Mouse (Mus musculus) kidney, embryonic 14.5 days (tissue): ENCODE measurements around the gene Aldh1a3. TPM values are rescaled to one million over a fixed set of nuclear protein-coding genes. Genes with fewer than 3 reads are reported as not detected.
A peak's percentile ranks its signal among the peaks of the same experiment; 100 is the strongest.

ENCODE experiments used
- ATAC-seq: fragments of 200-750 bp; cut with Nextera tagmentation; 2 replicates; pipeline ENCODE4 v1.8.0; 2017; ENCODE audit warnings: moderate number of reproducible peaks, mild to moderate bottlenecking, moderate TSS enrichment, moderate library complexity; ENCODE audit not compliant: low FRiP score, low TSS enrichment
- H3K27ac ChIP-seq: fragments of 300-500 bp; sonication (generic); 2 replicates; pipeline ENCODE4 v1.5.1; 2014; ENCODE audit warnings: low read depth, mild to moderate bottlenecking, low read length, moderate library complexity, mixed read lengths
- H3K27me3 ChIP-seq: fragments of 300-500 bp; sonication (generic); 2 replicates; pipeline ENCODE4 v1.6.1; 2014; ENCODE audit warnings: mild to moderate bottlenecking, low read length; ENCODE audit not compliant: control insufficient read depth, insufficient read depth
- H3K36me3 ChIP-seq: fragments of 300-500 bp; sonication (generic); 2 replicates; pipeline ENCODE4 v1.6.1; 2014; ENCODE audit warnings: low read length, mixed read lengths; ENCODE audit not compliant: control insufficient read depth, insufficient read depth
- H3K4me1 ChIP-seq: fragments of 300-500 bp; sonication (generic); 2 replicates; pipeline ENCODE4 v1.6.1; 2014; ENCODE audit warnings: low read length, mixed read lengths; ENCODE audit not compliant: control insufficient read depth, insufficient read depth
- H3K4me2 ChIP-seq: fragments of 300-500 bp; sonication (generic); replicated peaks from 2 replicates; pipeline ENCODE4 v1.6.1; 2014; ENCODE audit warnings: low read depth, mild to moderate bottlenecking, low read length
- H3K4me3 ChIP-seq: fragments of 300-500 bp; sonication (generic); 2 replicates; pipeline ENCODE4 v1.5.1; 2014; ENCODE audit warnings: mild to moderate bottlenecking, low read length
- H3K9ac ChIP-seq: fragments of 300-500 bp; sonication (generic); 2 replicates; pipeline ENCODE4 v1.6.1; 2014; ENCODE audit warnings: low read depth, mild to moderate bottlenecking, low read length, moderate library complexity
- H3K9me3 ChIP-seq: fragments of 300-500 bp; sonication (generic); 2 replicates; pipeline ENCODE4 v1.6.1; 2016; ENCODE audit warnings: low read length; ENCODE audit not compliant: control insufficient read depth
- WGBS: fragments of 180-500 bp; shearing (Covaris S2); extraction: QIAGEN DNeasy Blood & Tissue Kit; methylation state at CpG from one replicate; pipeline ENCODE4 v1.1.7; 2014; 5-methylcytosine and 5-hydroxymethylcytosine counted together
- polyA plus RNA-seq: library from polyadenylated mRNA; unstranded; fragments of >200 nt; fragmentation: Nextera tagmentation; extraction: Ambion mirVana; gene quantifications from 2 replicates; pipeline ENCODE4 v1.2.1, GENCODE M21; 2014

Aldh1a3 gene
- polyA plus RNA-seq, 1 experiment from 2014 or later: 41.7 TPM

DNA sequence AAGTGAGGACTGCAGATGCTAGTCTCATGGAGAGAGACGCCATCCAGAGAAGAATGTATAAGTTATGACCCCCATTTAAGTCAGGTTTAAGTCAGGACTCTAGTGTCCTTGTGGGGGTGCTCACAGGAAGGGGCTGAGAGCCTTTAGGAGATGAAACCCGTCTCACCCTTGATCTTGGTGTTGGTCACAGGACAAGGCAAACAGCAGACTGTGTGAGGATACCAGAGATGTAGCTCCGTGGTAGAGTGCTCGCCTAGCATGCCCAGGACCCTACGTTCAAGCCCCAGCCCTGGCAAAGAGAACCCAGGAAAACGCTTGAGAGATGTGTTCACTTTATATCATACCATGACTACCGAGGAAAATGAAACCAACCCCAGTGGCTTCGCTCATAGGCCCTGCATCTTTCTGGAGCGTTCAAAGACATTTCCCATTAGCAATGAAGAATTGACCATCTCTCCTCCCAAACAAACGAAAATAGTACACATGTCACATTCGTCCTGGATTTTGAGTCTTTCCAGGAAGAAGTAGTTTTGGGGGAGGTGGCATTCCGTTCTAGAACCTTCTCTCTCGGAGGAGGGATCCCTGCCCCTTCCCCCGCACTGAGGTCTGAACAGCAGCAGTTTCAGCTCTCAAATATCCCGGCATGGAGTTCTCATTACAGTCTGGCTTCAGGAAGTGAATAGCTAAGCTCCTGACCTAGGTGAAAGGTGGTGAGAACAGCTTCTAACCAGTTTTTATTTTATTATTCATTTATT is 21.6 kb upstream of the Aldh1a3 start:
- Histone ChIP-seq H3K36me3 (no peaks in the 10 kb centered on the region), H3K9me3 (no peaks in the 10 kb centered on the region), H3K4me2 (no peak overlapping the region), H3K4me1 (peaks cover 17% of the 10 kb centered on the region), H3K27ac (no peak overlapping the region), H3K27me3 (no peaks in the 10 kb centered on the region), H3K4me3 (no peak overlapping the region), H3K9ac (no peak overlapping the region)
- 60% methylated on average over 15 of the region's 15 CpGs for WGBS
- ATAC-seq: no peak

- Histone ChIP-seq H3K9ac (no peak overlapping the region), H3K27me3 (no peaks in the 10 kb centered on the region), H3K4me2 (no peak overlapping the region), H3K4me3 (no peak overlapping the region), H3K9me3 (no peaks in the 10 kb centered on the region), H3K27ac (no peak overlapping the region), H3K4me1 (peaks cover 18% of the 10 kb centered on the region), H3K36me3 (no peaks in the 10 kb centered on the region)
- WGBS: 49% methylated on average over 10 of the region's 10 CpGs
- ATAC-seq: no peak
Measured at GRCm38 (mm10) chr7:66448304-66448703, 21.0 kb upstream of the Aldh1a3 start.

DNA sequence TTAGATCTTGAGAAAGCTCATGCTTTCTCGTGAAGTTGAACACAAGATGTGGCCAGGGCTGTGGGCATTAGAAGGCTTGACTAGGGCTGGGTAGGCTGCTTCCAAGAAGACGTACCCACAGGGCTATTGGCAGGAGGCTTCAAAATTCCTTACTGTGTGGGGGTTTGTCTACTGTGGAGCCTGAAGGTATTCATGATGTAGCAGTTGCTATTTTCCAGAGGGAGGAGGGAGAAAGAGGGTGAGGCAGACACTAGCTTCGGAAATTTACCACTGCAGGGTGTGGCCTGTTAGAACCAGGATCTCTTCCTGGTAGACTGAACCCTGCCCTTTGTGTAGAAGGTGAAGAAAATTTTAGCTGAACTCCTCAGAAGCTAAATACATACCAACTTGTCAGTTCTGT is 19.5 kb upstream of the Aldh1a3 start:
- Histone ChIP-seq H3K9ac (no peak overlapping the region), H3K9me3 (no peaks in the 10 kb centered on the region), H3K27ac (no peak overlapping the region), H3K4me1 (peaks cover 27% of the 10 kb centered on the region), H3K36me3 (no peaks in the 10 kb centered on the region), H3K27me3 (no peaks in the 10 kb centered on the region), H3K4me3 (no peak overlapping the region), H3K4me2 (no peak overlapping the region)
- 75% methylated on average over 3 of the region's 3 CpGs for whole genome bisulfite sequencing
- ATAC-seq: no peak

- Histone ChIP-seq H3K9ac (no peak overlapping the region), H3K4me1 (peaks cover 15% of the 10 kb centered on the region), H3K9me3 (no peaks in the 10 kb centered on the region), H3K4me3 (no peak overlapping the region), H3K27me3 (no peaks in the 10 kb centered on the region), H3K4me2 (no peak overlapping the region), H3K27ac (no peak overlapping the region), H3K36me3 (no peaks in the 10 kb centered on the region)
- ATAC-seq: no peak
- WGBS: 31% methylated on average over 11 of the region's 11 CpGs
Measured at GRCm38 (mm10) chr7:66445117-66445905, 18.0 kb upstream of the Aldh1a3 start.

DNA sequence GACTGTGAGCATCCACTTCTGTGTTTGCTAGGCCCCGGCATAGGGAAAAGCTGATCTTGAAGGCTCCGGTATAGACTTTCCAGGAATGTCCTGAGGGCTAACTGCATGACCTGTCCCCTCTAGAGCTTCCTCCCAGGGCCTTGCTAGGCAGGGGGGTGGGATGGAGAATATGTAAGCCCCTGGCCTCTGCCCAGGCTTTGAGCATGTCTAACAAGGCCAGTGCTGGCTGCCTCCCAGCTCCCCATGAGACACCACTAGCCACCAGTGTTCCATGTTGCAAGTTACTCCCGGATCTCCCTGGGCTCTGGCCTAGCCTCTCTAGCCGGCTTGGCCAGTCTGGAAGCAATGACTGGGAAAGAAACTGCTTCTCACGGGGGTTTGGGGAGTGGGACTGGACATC is 17.4 kb upstream of the Aldh1a3 start:
- 69% methylated on average over 5 of the region's 5 CpGs for WGBS
- H3K4me3 ChIP-seq: no peak overlapping the region

GRCm38 (mm10) chr7:66442501-66443369 is 15.4 kb upstream of the Aldh1a3 start:
- 45% methylated on average over 15 of the region's 15 CpGs for WGBS
- Histone ChIP-seq H3K4me3 (no peak overlapping the region), H3K36me3 (no peaks in the 10 kb centered on the region), H3K4me2 (no peak overlapping the region), H3K4me1 (peaks cover 27% of the 10 kb centered on the region), H3K27ac (no peak overlapping the region; the same call in 1 of the 2 replicates), H3K9me3 (no peaks in the 10 kb centered on the region), H3K9ac (no peak overlapping the region), H3K27me3 (no peaks in the 10 kb centered on the region)
- no peak for ATAC-seq

More for the DNA sequence above, 17.4 kb upstream of the Aldh1a3 start:
- ATAC-seq: no peak
- no peak overlapping the region for H3K9ac ChIP-seq
- H3K4me2 ChIP-seq: no peak overlapping the region
- H3K36me3 ChIP-seq: no peaks in the 10 kb centered on the region
- no peaks in the 10 kb centered on the region for H3K27me3 ChIP-seq
- no peak overlapping the region for H3K27ac ChIP-seq
- no peaks in the 10 kb centered on the region for H3K9me3 ChIP-seq
- H3K4me1 ChIP-seq: peaks cover 15% of the 10 kb centered on the region

- Histone ChIP-seq H3K9ac (no peak overlapping the region), H3K4me1 (peaks cover 22% of the 10 kb centered on the region), H3K27me3 (no peaks in the 10 kb centered on the region), H3K27ac (no peak overlapping the region), H3K36me3 (no peaks in the 10 kb centered on the region), H3K9me3 (no peaks in the 10 kb centered on the region), H3K4me3 (no peak overlapping the region), H3K4me2 (no peak overlapping the region)
- 21% methylated on average over 12 of the region's 12 CpGs for WGBS
- peak; percentile 56; the same call in 1 of the 2 replicates for ATAC-seq
Measured at GRCm38 (mm10) chr7:66438787-66439669, 11.7 kb upstream of the Aldh1a3 start.

GRCm38 (mm10) chr7:66434453-66434935 is 7.2 kb upstream of the Aldh1a3 start:
- WGBS: 39% methylated on average over 10 of the region's 10 CpGs
- Histone ChIP-seq H3K4me3 (no peak overlapping the region), H3K9ac (no peak overlapping the region), H3K4me2 (no peak overlapping the region), H3K4me1 (peaks cover 10% of the 10 kb centered on the region), H3K9me3 (no peaks in the 10 kb centered on the region), H3K36me3 (no peaks in the 10 kb centered on the region), H3K27ac (no peak overlapping the region), H3K27me3 (no peaks in the 10 kb centered on the region)
- peak; percentile 46; the same call in 1 of the 2 replicates for ATAC-seq
